Mouse (Mus musculus): ENCODE measurements around the gene Pld3.

DNA sequence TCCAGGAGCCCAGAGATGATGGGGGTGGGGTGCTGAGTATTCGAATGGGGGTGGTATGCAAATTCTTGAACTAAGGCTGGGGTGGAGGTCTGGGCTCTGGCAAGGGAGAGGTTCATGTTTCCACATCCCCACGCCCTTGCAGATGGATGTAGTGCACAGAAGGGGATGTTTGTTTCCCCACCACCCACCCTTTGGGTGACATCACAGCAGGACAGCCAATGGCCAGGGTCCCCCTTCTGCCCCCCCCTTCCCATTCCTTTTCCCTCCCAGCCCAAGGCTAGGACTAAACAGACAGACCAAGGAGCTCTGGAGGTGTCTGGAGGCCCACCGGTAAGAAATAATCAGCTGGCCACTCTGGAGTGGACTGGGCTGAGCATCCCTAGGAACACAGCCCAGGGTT, 54.0 kb downstream of the Pld3 start, which contains the start of gene Prx:
- TF ChIP-seq MAFK (IDR thresholded peaks at IDR 0.05; ENCODE audit: insufficient read depth, low read depth, low read length), result no peak
- no peak for TF ChIP-seq ZNF384 (IDR thresholded peaks at IDR 0.05; ENCODE audit: low read depth, low read length)
- no peak for TF ChIP-seq CHD2 (IDR thresholded peaks at IDR 0.05; ENCODE audit: low read depth, low read length)
- no peak for TF ChIP-seq ZC3H11A (IDR thresholded peaks at IDR 0.05; ENCODE audit: borderline replicate concordance, low read depth, low read length)
